Mouse (Mus musculus): ENCODE measurements at regions not wholly inside any gene's neighbourhood (a gene's known extent, or its start where the extent isn't known, plus 50 kb on each side); places are given as distances from the start of the nearest gene placed in this dataset.

DNA sequence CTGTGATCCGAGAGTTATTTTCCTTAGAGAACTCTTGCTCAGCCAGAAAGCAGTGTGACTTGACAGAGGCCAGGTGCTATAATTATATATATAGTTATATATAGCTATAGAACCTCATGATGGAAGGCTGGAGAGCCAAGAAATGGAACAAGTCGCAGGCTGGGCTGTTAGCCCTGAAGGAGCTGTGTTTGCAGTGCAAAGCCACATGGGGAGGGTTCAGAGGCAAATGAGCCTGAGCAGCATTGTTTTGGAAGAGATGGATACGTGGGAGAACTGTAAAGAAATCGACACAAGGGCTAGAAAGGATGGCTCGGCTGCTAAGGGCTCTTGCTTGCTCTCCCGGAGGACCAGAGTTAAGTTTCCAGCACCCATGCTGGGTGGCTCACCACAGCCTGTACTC lies 95.3 kb upstream of the Syt13 start:
- 71% methylated on average over 6 of the region's 6 CpGs for WGBS

DNA sequence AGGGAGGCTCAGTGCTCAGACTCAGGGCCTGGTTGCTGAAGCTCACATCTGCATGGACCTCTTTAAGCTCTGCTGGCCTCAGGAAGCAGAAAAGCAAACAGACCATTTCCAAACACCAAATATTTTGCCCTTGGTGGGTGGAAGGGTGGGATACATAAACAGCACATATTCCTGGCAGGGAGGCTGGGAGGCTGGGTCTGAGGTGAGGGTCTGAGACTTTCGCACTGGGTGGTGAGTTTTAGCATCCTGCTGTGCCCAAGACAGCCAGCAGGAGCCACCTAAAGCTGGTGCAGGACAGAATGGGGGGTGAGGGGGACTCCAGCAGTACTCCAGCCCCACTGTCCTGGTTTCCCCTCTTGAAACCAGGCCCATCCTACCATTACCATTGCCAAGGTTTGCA lies 90.6 kb upstream of the Syt13 start:
- WGBS = 65% methylated on average over 1 of the region's 1 CpGs

More for the DNA sequence above, 95.3 kb upstream of the Syt13 start:
- H3K4me3 ChIP-seq (replicated peaks; ENCODE audit: extremely low read depth, low read depth, low read length) = no peak overlapping the region
- no peak for DNase-seq
- TF ChIP-seq POLR2A (IDR thresholded peaks at IDR 0.05; ENCODE audit: borderline replicate concordance, extremely low read depth, low read depth, low read length) (no peak), CTCF (IDR thresholded peaks at IDR 0.05; ENCODE audit: insufficient read depth, low read length) (no peak)
- H3K4me1 ChIP-seq (ENCODE audit: control insufficient read depth, insufficient read depth, low read length) = peaks cover 2% of the 10 kb centered on the region; the same call in 1 of the 2 replicates

DNA sequence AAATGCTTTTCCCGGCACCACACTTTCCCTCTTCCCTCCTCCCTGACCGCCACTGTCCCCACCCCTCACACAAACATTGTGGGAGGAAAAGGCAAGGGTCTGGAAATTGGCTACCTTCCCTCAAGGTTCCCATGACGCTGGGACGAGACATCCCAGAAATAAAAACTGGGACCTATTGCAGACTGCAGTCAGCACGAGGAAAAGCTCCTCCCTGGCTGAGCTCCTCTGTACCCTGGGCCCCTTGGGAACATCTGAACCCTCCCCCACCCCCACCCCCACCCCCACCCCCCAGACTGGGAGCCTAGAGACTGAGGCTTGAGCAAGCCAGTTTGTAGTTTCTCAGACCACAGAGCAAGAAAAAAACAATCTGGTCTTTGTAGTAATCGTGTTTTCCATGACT lies 89.5 kb upstream of the Syt13 start:
- WGBS = 29% methylated on average over 6 of the region's 6 CpGs
- Histone ChIP-seq H3K4me1 (ENCODE audit: control insufficient read depth, insufficient read depth, low read length) (peaks cover 9% of the 10 kb centered on the region; the same call in 1 of the 2 replicates), H3K4me3 (replicated peaks; ENCODE audit: extremely low read depth, low read depth, low read length) (no peak overlapping the region)
- DNase-seq = no peak
- no peak for TF ChIP-seq POLR2A (IDR thresholded peaks at IDR 0.05; ENCODE audit: borderline replicate concordance, extremely low read depth, low read depth, low read length)
- no peak for TF ChIP-seq CTCF (IDR thresholded peaks at IDR 0.05; ENCODE audit: insufficient read depth, low read length)

More for the DNA sequence above, 90.6 kb upstream of the Syt13 start:
- TF ChIP-seq POLR2A (IDR thresholded peaks at IDR 0.05; ENCODE audit: borderline replicate concordance, extremely low read depth, low read depth, low read length) (no peak), CTCF (IDR thresholded peaks at IDR 0.05; ENCODE audit: insufficient read depth, low read length) (no peak)
- peak; percentile 8 for DNase-seq
- Histone ChIP-seq H3K4me1 (ENCODE audit: control insufficient read depth, insufficient read depth, low read length) (peaks cover 9% of the 10 kb centered on the region; the same call in 1 of the 2 replicates), H3K4me3 (replicated peaks; ENCODE audit: extremely low read depth, low read depth, low read length) (no peak overlapping the region)

DNA sequence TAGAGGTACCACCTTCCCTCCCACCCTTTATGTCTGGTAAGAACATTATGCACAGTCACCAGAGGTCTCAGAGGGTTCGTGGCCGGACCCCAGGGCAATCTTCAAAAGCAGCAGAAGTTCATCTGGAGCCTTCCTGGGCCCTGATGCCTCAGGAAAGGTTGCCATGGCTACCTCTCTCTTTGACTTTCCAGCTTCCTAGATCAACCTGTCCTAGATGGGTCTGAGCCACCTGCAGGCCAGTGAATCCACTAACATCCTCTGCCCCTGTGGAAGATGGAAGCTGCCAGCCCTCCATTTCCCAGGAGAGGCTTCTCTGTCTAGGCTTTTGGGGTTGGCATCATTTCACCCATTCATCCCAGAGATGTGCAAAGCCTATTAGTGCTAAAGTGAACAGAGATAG lies 84.8 kb upstream of the Syt13 start:
- 80% methylated on average over 2 of the region's 2 CpGs for WGBS
- TF ChIP-seq POLR2A (IDR thresholded peaks at IDR 0.05; ENCODE audit: borderline replicate concordance, extremely low read depth, low read depth, low read length) = no peak
- no peak for TF ChIP-seq CTCF (IDR thresholded peaks at IDR 0.05; ENCODE audit: insufficient read depth, low read length)
- no peak for DNase-seq

DNA sequence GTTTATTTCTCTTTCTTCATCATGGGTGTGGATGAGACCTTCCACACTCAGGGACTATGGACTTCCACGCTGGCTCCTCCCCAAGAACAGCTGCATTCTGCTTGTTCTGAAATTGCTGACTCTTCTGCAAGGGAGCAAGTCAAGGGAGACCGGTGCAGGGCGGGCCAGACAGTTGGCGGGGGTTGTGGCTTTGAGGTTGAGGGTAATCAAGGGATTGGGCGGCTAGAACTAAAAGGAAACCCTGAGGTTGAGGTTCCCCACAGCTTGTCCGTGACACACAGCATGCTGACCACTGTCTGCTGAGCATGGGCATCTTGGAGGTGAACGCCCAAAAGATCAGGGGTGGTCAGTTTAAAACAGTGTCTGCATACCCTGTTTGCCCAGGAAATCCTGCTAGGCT lies 83.1 kb upstream of the Syt13 start:
- TF ChIP-seq POLR2A (IDR thresholded peaks at IDR 0.05; ENCODE audit: borderline replicate concordance, extremely low read depth, low read depth, low read length) (no peak), CTCF (IDR thresholded peaks at IDR 0.05; ENCODE audit: insufficient read depth, low read length) (no peak)
- Histone ChIP-seq H3K4me1 (ENCODE audit: control insufficient read depth, insufficient read depth, low read length) (0 out of 2 replicates have a peak, but pooled peaks cover 2% of the 10 kb centered on the region), H3K4me3 (replicated peaks; ENCODE audit: extremely low read depth, low read depth, low read length) (no peak overlapping the region)
- whole genome bisulfite sequencing = 29% methylated on average over 7 of the region's 7 CpGs
- no peak for DNase-seq

More for the DNA sequence above, 84.8 kb upstream of the Syt13 start:
- H3K4me3 ChIP-seq (replicated peaks; ENCODE audit: extremely low read depth, low read depth, low read length) = no peak overlapping the region
- H3K4me1 ChIP-seq (ENCODE audit: control insufficient read depth, insufficient read depth, low read length) = peaks cover 5% of the 10 kb centered on the region; the same call in 1 of the 2 replicates

DNA sequence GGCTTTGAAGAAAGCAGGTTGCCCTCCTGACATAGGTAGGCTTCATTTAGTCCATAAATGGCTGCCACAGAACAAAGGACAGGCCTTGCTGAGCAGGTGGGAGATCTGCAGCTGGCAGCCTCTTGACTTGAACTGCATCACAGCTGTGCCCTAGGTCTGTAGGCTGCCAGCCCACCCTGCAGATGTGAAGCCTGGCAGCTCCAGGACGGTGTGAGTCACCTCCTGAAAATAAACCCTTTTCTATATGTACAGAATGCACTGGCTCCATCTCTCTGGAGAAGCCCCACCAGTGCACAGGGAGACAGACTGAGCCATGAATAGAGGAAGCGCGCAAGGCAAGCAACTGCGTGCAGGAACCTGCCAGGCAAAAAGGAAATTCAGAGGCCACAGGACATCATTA lies 78.7 kb upstream of the Syt13 start:
- no peak for DNase-seq
- Histone ChIP-seq H3K4me3 (replicated peaks; ENCODE audit: extremely low read depth, low read depth, low read length) (no peak overlapping the region), H3K4me1 (ENCODE audit: control insufficient read depth, insufficient read depth, low read length) (0 out of 2 replicates have a peak, but pooled peaks cover 2% of the 10 kb centered on the region)
- no peak for TF ChIP-seq POLR2A (IDR thresholded peaks at IDR 0.05; ENCODE audit: borderline replicate concordance, extremely low read depth, low read depth, low read length)
- no peak for TF ChIP-seq CTCF (IDR thresholded peaks at IDR 0.05; ENCODE audit: insufficient read depth, low read length)
- 63% methylated on average over 4 of the region's 4 CpGs for WGBS

DNA sequence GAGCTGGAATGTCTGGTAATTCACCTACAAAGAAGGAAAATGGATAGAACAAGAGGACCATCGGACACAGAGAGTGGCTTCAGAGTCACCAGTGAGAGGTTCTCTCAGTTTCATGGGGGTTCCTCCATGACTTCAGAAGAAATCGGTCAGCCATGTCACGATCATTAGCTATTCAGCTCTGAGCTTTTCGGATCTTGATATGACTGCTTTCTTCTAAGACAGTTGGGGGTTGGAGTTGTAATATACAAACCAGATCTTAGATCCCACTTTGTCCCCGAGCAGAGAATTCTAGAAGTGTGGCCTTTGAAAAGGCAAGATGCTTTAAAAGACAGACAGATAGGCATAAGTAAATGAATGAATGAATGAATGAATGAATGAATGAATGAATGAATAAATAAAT lies 76.9 kb upstream of the Syt13 start:
- Histone ChIP-seq H3K4me3 (replicated peaks; ENCODE audit: extremely low read depth, low read depth, low read length) (no peak overlapping the region), H3K4me1 (ENCODE audit: control insufficient read depth, insufficient read depth, low read length) (no peaks in the 10 kb centered on the region)
- no peak for DNase-seq
- WGBS = 90% methylated on average over 5 of the region's 5 CpGs
- TF ChIP-seq CTCF (IDR thresholded peaks at IDR 0.05; ENCODE audit: insufficient read depth, low read length) (no peak), POLR2A (IDR thresholded peaks at IDR 0.05; ENCODE audit: borderline replicate concordance, extremely low read depth, low read depth, low read length) (no peak)

DNA sequence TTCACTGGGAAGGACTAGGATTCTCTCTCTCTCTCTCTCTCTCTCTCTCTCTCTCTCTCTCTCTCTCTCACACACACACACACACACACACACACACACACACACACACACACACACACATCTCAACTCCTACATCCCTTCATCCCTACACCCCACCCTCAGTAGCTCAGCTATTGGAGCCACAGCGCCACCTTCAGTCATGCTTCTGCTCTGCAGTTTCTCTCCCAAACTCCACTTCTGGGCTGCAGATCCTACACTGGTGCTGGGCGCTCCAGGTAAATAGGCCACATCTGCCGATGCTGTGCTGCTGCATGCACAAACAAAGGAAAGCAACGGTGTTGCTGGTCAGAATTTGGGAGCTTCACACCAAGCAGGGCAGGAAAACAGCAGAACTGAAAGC lies 74.9 kb upstream of the Syt13 start:
- peak; percentile 33 for DNase-seq
- WGBS = 22% methylated on average over 4 of the region's 4 CpGs
- TF ChIP-seq POLR2A (IDR thresholded peaks at IDR 0.05; ENCODE audit: borderline replicate concordance, extremely low read depth, low read depth, low read length) = no peak
- TF ChIP-seq CTCF (IDR thresholded peaks at IDR 0.05; ENCODE audit: insufficient read depth, low read length) = peak; percentile 81
- H3K4me3 ChIP-seq (replicated peaks; ENCODE audit: extremely low read depth, low read depth, low read length) = no peak overlapping the region
- peaks cover 6% of the 10 kb centered on the region; the same call in 1 of the 2 replicates for H3K4me1 ChIP-seq (ENCODE audit: control insufficient read depth, insufficient read depth, low read length)

DNA sequence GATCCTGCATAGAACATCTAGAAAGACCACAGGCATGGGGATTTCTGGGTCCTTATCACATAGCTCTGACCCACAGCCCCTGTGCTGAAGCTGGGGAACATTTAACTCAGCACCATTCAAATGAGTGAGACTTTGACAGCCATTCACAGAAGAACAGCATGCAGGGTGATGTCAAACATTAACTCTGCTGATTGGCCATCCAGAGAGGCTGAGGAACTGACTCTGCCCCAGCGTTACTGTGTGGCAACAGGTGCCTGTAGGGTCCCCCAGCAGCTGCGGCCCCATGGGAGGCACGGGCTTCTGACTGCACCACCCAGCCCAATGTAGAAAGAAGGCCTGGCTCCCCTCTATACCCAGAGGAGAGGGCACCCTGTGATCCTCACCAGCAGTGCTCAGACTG lies 73.3 kb upstream of the Syt13 start:
- 46% methylated on average over 3 of the region's 3 CpGs for WGBS
- DNase-seq = no peak
- no peak overlapping the region for H3K4me3 ChIP-seq (replicated peaks; ENCODE audit: extremely low read depth, low read depth, low read length)
- peaks cover 11% of the 10 kb centered on the region for H3K4me1 ChIP-seq (ENCODE audit: control insufficient read depth, insufficient read depth, low read length)
- TF ChIP-seq CTCF (IDR thresholded peaks at IDR 0.05; ENCODE audit: insufficient read depth, low read length) (no peak), POLR2A (IDR thresholded peaks at IDR 0.05; ENCODE audit: borderline replicate concordance, extremely low read depth, low read depth, low read length) (no peak)

DNA sequence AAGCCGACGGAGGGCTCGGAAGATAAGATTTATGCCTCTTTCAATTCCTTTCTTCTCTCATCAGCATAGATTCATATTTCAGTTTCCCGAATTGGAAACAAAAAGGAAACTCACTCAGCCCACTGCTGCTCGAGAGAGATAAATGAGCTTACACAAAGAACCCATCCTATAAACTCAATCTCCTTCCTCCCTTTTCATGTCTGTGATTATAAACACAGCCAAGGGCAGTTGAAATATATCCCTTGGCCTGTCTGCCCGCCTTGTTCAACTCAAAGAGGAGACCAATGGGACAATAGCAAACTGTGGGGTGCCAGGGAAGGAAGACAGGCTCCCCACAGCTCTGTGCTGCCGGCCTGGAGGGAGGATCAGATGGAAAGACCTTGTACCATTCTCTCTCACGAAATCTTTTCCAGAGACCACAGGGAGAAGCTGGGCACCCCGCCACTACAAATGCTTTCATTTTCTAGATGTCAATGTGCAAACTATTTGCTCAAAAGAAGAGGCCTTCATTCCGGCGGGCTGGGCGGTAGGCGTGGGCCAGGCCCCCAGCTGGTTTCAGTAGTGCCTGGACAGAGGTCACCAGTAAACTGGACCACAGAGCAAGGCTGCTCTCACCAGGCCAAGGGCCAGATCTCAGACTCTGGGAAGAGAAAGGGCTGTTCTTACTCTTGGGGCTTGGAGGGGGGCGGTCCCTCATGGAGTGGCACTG lies 69.7 kb upstream of the Syt13 start:
- Histone ChIP-seq H3K4me3 (replicated peaks; ENCODE audit: extremely low read depth, low read depth, low read length) (no peak overlapping the region), H3K4me1 (ENCODE audit: control insufficient read depth, insufficient read depth, low read length) (peaks cover 11% of the 10 kb centered on the region)
- 21% methylated on average over 14 of the region's 14 CpGs for WGBS
- DNase-seq = peak; percentile 21
- TF ChIP-seq POLR2A (IDR thresholded peaks at IDR 0.05; ENCODE audit: borderline replicate concordance, extremely low read depth, low read depth, low read length) = no peak
- no peak for TF ChIP-seq CTCF (IDR thresholded peaks at IDR 0.05; ENCODE audit: insufficient read depth, low read length)

Measured in lung, adult 2 months (tissue).